14 mouse cellular contexts compared by ENCODE assay signal in genomic region chr16:31684771-31685170, GRCm38 (mm10).
"Had no signal": no experiment of that assay in that cellular context is flagged by ENCODE, and none has a peak within 500 bp of the region (broad histone marks: within the 10 kb centered on the region; RNA-seq: fewer than 3 reads in every experiment).

No protein-coding gene starts in this region.

- H3K9ac ChIP-seq: liver, postnatal 0 days; lung, embryonic 15.5 days; midbrain, embryonic 13.5 days; midbrain, embryonic 15.5 days; neural tube, embryonic 12.5 days had no signal

- H3K4me1 ChIP-seq: lung, embryonic 15.5 days; midbrain, embryonic 13.5 days; midbrain, embryonic 15.5 days; neural tube, embryonic 12.5 days had no signal

- H3K36me3 ChIP-seq: midbrain, embryonic 13.5 days; midbrain, embryonic 15.5 days; neural tube, embryonic 12.5 days had no signal

- H3K27me3 ChIP-seq: lung, embryonic 15.5 days; megakaryocyte, embryonic 14.5 days; midbrain, embryonic 13.5 days; midbrain, embryonic 15.5 days; neural tube, embryonic 12.5 days had no signal

- H3K9me3 ChIP-seq: lung, embryonic 15.5 days; megakaryocyte, embryonic 14.5 days; midbrain, embryonic 13.5 days; midbrain, embryonic 15.5 days; neural tube, embryonic 12.5 days had no signal

- H3K4me2 ChIP-seq: lung, embryonic 15.5 days; midbrain, embryonic 11.5 days; midbrain, embryonic 13.5 days; midbrain, embryonic 15.5 days; neural tube, embryonic 12.5 days had no signal

- H3K27ac ChIP-seq: lung, embryonic 15.5 days; macrophage; midbrain, embryonic 13.5 days; midbrain, embryonic 15.5 days; neural tube, embryonic 12.5 days had no signal

- H3K4me3 ChIP-seq: lung, embryonic 15.5 days; megakaryocyte, embryonic 14.5 days; midbrain, embryonic 13.5 days; midbrain, embryonic 15.5 days; neural tube, embryonic 12.5 days had no signal

- ATAC-seq: liver, postnatal 0 days; midbrain, embryonic 13.5 days; midbrain, embryonic 15.5 days had no signal

- DNase-seq: lung, postnatal 10 days; right cerebral cortex, postnatal 14 days; spleen, adult 18-20 months; thymus, adult 18-20 months; thymus, postnatal 14 days; thymus, postnatal 36 days had no signal
